Mouse (Mus musculus): ENCODE data around the gene Psme4.

DNA sequence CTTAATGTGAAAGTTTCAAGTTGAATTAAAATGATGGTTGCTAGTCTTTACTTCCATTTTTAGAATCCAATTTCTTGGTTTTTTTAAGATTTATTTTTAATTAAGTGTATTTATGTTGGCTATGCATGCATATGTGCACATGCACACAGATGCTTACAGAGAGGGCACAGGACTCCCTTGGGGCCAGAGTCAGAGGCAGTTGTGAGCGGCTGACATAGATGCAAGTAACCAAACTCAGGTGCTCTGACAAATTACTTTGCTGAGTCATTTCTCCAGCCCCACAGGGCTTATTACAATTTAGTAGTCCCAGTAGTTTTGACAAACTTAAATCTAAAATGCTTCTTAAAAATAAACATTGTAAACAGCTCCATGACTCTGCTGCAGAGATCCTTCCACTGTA lies 10.1 kb downstream of the Psme4 start:
- TF ChIP-seq CTCF (IDR thresholded peaks at IDR 0.05) (no peak), POLR2A (IDR thresholded peaks at IDR 0.05; ENCODE audit: insufficient read depth, low read depth, low read length) (no peak), EP300 (IDR thresholded peaks at IDR 0.05; ENCODE audit: insufficient read depth, low read depth, low read length) (no peak)

All from heart, adult 2 months (tissue).